Mouse (Mus musculus) c-Kit-positive CD71-positive TER-119-positive erythroid progenitor cells, embryonic 14.5 days (primary cell): ENCODE measurements around the gene Dtnb.

Source experiments
- DNase-seq: peaks from one replicate; pipeline ENCODE4 v3.0.0-alpha.2; 2013; ENCODE audit warnings: low spot score

Dtnb gene

GRCm38 (mm10) chr12:3773643-3774042, 201.5 kb downstream of the Dtnb start:
- no peak for DNase-seq

- DNase-seq: no peak
Measured at GRCm38 (mm10) chr12:3776015-3776414, 203.8 kb downstream of the Dtnb start.

- no peak for DNase-seq
Measured at GRCm38 (mm10) chr12:3777682-3778081, 205.5 kb downstream of the Dtnb start.

GRCm38 (mm10) chr12:3778286-3778685, 206.1 kb downstream of the Dtnb start:
- DNase-seq: no peak

- DNase-seq: no peak
Measured at GRCm38 (mm10) chr12:3779639-3780038, 207.5 kb downstream of the Dtnb start.

GRCm38 (mm10) chr12:3780405-3780891, 208.3 kb downstream of the Dtnb start:
- DNase-seq: no peak

- DNase-seq: no peak
Measured at GRCm38 (mm10) chr12:3780931-3781471, 208.8 kb downstream of the Dtnb start.

GRCm38 (mm10) chr12:3781482-3781881, 209.3 kb downstream of the Dtnb start:
- peak; percentile 62 for DNase-seq

- DNase-seq: no peak
Measured at GRCm38 (mm10) chr12:3783196-3783825, 211.1 kb downstream of the Dtnb start.

GRCm38 (mm10) chr12:3784258-3784657, 212.1 kb downstream of the Dtnb start:
- no peak for DNase-seq

- no peak for DNase-seq
Measured at GRCm38 (mm10) chr12:3784729-3785128, 212.5 kb downstream of the Dtnb start.

- DNase-seq: no peak
Measured at GRCm38 (mm10) chr12:3787041-3787440, 214.9 kb downstream of the Dtnb start.

GRCm38 (mm10) chr12:3787541-3787940, 215.4 kb downstream of the Dtnb start:
- DNase-seq: no peak

- no peak for DNase-seq
Measured at GRCm38 (mm10) chr12:3788421-3789051, 216.4 kb downstream of the Dtnb start.

- DNase-seq: no peak
Measured at GRCm38 (mm10) chr12:3789626-3790185, 217.5 kb downstream of the Dtnb start.

GRCm38 (mm10) chr12:3791257-3791656, 219.1 kb downstream of the Dtnb start:
- DNase-seq: no peak

- peak; percentile 87 for DNase-seq
Measured at GRCm38 (mm10) chr12:3791732-3792131, 219.6 kb downstream of the Dtnb start.

- DNase-seq: no peak
Measured at GRCm38 (mm10) chr12:3792248-3792647, 220.1 kb downstream of the Dtnb start.

- DNase-seq: no peak
Measured at GRCm38 (mm10) chr12:3795569-3795968, 223.4 kb downstream of the Dtnb start.

GRCm38 (mm10) chr12:3799551-3799950, 227.4 kb downstream of the Dtnb start:
- DNase-seq: no peak

GRCm38 (mm10) chr12:3805852-3806251, 233.7 kb downstream of the Dtnb start, which contains the start of gene Dnmt3a:
Gene Dnmt3a (plus strand): TSS chr12:3806007.
- DNase-seq: no peak

GRCm38 (mm10) chr12:3806271-3806684, 234.1 kb downstream of the Dtnb start:
- no peak for DNase-seq
